Mouse (Mus musculus) testis, postnatal 14 days (tissue): Measurements from ENCODE around the gene Nphs2.

Experiments used
- DNase-seq: peaks from one replicate; pipeline ENCODE4 v3.0.0; 2021; ENCODE audit warnings: low spot score

Gene Nphs2

GRCm38 (mm10) chr1:156365740-156366139 lies 55.2 kb downstream of the Nphs2 start, which contains the start of gene Gm2000:
Gm2000 (plus strand) TSS chr1:156366040.
- DNase-seq: no peak
